Mouse (Mus musculus): ENCODE data around the gene Ccnj.

- TF ChIP-seq GATA1 (IDR thresholded peaks at IDR 0.05; ENCODE audit: borderline replicate concordance, low read length) (no peak), FLI1 (IDR thresholded peaks at IDR 0.05; ENCODE audit: low read length) (no peak)
These were observed 13.1 kb upstream of the Ccnj start for GRCm38 (mm10) chr19:40817901-40818532.

Data from megakaryocyte, embryonic 14.5 days (primary cell).